Mouse (Mus musculus): ENCODE data around the gene Aip.

DNA sequence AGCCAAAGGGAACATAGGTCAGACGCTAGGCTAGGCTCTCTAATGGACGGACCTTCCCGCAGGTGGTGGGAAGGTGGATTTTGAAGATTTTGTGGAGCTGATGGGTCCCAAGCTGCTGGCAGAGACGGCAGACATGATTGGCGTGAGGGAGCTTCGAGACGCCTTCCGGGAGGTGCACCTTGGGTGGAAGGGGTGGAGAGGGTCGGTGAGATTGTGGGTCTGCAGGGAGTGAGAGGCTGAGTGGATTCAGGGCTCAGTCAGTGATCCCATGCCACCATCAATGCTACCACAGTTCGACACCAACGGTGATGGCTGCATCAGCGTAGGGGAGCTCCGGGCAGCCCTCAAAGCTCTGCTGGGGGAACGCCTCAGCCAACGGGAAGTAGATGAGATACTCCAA lies 39.5 kb downstream of the Aip start:
- TF ChIP-seq GATA1 (IDR thresholded peaks at IDR 0.05; ENCODE audit: low read length) (no peak), TAL1 (IDR thresholded peaks at IDR 0.05; ENCODE audit: low read length) (no peak)

Measured in erythroblast, embryonic 14.5 days (primary cell).